Mouse (Mus musculus): ENCODE measurements at regions not wholly inside any gene's neighbourhood (a gene's known extent, or its start where the extent isn't known, plus 50 kb on each side); places are given as distances from the start of the nearest gene placed in this dataset.

DNA sequence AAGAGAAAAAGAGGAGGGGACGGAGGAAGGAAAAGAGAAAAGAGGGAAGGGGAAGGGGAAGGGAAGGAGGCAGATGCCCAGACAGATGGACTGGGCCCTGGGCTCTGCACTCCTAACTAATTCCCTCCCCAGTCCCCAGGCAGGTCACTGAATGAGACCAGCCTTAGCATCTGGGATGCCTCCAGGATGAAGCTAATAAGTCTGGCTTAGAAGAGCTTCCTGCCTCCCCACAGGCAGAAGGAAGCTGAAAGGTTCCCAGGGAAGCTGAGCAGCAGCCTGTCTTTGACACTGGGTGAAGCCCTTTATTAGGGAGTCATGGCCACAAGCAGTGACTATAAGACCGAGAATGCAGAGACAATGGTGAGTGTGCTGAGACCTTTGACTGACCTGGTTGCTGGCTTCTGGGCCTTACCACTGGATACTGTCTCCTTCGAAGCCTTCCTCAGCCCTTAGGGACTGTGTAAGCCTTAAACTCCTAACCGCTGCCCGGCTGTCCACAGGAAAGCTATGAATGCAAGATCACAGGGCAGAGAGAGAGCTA is 76.7 kb upstream of the Bod1 start:
- DNase-seq = no peak

GRCm38 (mm10) chr11:31751274-31751673 is 79.6 kb upstream of the Bod1 start:
- no peak for DNase-seq

DNA sequence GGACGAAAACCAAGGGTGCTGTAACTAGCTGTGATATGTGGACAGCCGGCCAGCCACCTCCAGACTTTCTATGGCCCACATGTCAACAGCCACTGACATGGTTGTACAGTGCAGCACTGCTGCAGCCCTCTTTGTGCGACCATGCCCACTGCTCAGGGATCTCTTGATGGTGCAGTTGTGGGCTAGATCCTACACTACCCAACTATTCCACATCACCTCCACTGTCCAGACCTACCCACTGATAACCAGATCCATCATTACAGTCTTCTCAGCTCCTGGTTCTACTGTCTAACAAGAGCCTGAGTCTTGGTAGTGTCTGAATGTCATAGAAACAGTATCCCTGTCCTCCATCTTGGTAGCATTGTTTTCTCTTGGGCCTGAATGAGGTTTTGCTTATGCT is 81.5 kb upstream of the Bod1 start:
- no peak for DNase-seq

GRCm38 (mm10) chr11:31753711-31754161 is 82.1 kb upstream of the Bod1 start:
- no peak for DNase-seq

DNA sequence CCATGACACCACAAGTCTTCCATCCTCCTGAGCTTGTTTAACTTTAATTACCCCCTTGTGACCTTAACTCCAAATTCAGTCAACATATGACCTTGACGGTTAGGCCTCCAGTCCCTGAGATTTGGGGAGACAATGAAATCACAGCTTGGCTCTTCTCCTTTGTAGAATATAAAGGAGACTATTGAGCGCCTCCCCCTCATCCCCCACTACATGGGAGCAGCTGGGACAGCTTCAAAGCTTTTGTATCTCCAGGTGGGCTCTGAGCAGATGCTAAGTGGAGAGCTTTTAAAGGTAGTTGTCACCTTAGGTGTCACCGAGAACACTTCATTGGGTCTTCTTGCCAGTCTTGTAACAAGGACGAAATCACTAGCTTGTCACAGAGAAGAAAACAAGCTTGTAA is 82.7 kb upstream of the Bod1 start:
- no peak for DNase-seq

- DNase-seq = no peak
Observed at GRCm38 (mm10) chr11:31755858-31756257, 84.2 kb upstream of the Bod1 start.

GRCm38 (mm10) chr11:31756355-31757145 is 84.9 kb upstream of the Bod1 start:
- no peak for DNase-seq

GRCm38 (mm10) chr11:31759868-31760765 is 88.4 kb upstream of the Bod1 start:
- no peak for DNase-seq

- DNase-seq = no peak
Observed at GRCm38 (mm10) chr11:31763856-31764255, 92.2 kb upstream of the Bod1 start.

GRCm38 (mm10) chr11:31766296-31766695 is 94.6 kb upstream of the Bod1 start:
- peak; percentile 39 for DNase-seq

DNA sequence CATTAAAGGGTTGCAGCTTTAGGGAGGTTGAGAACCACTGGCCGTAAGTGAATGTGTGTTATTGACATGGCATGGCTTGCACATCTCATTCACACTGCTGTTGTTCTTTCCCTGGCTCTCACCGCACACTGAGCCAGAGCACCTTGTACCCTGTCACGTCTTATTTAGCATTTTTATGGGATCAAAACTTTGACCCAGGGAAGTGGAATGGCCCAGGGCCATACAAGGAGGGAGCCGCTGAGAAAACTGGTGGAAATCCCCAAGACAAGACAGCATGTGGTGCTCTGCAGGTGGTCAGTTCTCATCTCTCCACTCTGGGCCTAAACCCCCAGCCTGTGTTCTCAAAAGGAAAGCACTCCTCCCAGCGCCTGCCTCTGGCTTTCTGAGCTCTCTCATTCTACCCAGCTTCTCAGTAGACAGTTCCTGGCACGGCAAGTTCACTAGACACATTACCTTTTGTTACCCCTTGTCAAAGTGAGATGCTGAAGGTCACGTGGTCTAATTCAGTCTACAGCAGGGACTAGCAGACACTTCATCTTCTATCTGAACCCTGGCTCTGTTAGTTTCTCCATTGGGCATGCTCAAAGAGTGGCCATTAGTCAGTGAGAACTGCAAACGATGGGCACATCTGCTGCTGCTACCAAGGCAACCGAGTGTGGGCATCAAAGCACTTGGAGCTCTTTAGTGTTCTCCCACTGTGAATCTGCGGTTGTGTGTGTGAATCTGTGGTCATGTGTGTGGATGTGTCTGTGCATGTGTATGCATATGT is 96.2 kb upstream of the Bod1 start:
- DNase-seq = peak; percentile 68

GRCm38 (mm10) chr11:31769804-31770654 is 98.3 kb upstream of the Bod1 start:
- DNase-seq = peak; percentile 91

GRCm38 (mm10) chr11:31770881-31771280 is 99.2 kb upstream of the Bod1 start:
- DNase-seq = peak; percentile 53

- no peak for DNase-seq
Observed at GRCm38 (mm10) chr11:31771491-31772439, 100.1 kb upstream of the Bod1 start.

GRCm38 (mm10) chr11:31777531-31777930 is 94.5 kb upstream of the Cpeb4 start:
- peak; percentile 38 for DNase-seq

DNA sequence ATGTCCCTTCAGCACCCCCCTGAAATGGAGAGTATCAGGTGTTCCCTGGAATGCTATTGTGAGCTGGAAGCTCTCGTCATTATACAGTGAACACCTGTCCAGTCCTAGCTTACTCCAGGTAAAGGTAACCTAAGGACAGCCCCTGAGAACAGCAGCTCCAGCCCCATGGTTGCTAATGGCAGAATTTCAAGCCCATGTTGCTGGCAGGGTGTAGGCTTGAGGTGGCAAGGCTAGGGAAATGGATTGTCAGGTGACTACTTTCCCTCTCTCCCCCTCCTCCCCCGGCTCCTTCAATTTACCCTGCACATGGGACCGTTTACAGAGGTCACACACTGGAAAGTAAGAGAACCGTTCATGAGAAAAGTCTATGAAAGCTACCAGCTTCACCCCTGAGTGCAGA is 93.2 kb upstream of the Cpeb4 start:
- peak; percentile 81 for DNase-seq

- peak; percentile 71 for DNase-seq
Observed at GRCm38 (mm10) chr11:31779267-31779666, 92.7 kb upstream of the Cpeb4 start.

DNA sequence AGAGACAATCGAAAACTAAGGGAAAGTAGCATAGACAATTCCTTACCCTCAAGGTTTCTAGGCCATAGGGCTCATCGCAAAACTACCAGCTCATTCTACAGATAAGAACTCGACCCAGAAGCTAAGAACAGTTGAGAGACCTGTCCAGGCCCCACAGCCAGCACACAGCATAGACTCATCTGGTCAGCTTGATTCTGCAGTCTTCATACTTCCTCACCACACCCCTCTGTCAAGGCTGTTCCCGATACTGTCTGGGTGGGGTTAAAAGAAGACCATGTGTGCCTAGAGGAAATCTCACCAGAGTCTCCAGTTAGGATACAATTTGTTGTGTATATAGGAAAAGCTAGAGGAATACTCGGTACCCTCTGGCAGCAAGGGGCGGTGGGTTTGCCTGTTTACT is 91.0 kb upstream of the Cpeb4 start:
- no peak for DNase-seq

DNA sequence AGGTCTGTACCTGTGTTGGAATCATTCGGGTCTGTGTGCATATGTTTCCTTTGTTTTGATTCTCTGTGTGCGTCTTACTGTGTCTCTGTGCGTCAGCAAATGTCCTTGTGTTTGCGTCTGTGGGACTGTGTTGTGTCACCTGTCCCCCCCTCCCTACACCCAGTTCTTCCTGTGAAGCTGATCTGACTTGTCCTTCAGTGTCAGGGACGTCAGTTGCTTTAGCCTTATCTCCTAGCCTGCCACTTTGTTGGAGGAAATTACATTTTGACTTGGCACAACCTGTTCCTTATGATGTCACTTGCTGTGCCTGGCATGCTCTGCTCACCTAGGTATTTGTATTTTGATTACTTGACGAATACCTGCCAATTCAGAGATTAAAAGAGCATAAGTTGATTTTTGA is 90.4 kb upstream of the Cpeb4 start:
- DNase-seq = no peak

GRCm38 (mm10) chr11:31783506-31784063 is 88.4 kb upstream of the Cpeb4 start:
- DNase-seq = no peak
